12 mouse cellular contexts compared by ENCODE assay signal in the genomic region with DNA sequence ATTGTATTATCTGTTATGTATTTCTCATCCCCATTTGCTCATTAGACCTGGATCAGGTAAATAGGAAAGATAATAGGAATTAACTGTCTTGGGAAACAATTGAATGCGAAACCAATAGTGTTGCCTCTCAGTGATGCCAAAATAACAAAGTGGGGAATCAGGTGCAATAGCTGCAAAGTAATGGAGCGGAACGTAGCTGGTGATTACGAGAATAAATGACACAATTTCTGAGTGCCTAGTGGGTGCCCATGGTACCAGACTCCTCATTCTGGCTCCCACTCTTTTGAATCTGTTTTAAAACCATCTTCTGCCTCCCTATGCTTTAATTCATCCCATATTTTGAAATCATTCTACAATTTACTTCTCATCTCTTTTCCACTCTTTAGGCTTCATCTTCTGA.
"Had no signal": no experiment of that assay in that cellular context is flagged by ENCODE, and none has a peak within 500 bp of the region (broad histone marks: within the 10 kb centered on the region; RNA-seq: fewer than 3 reads in every experiment).

No protein-coding gene starts in this region.

- H3K4me1 ChIP-seq: liver, embryonic 13.5 days; stomach, embryonic 15.5 days had no signal

- H3K36me3 ChIP-seq: liver, embryonic 13.5 days; midbrain, embryonic 13.5 days; neural tube, embryonic 12.5 days; stomach, embryonic 15.5 days had no signal

- H3K9ac ChIP-seq: liver, embryonic 13.5 days; midbrain, embryonic 13.5 days; neural tube, embryonic 12.5 days; stomach, embryonic 15.5 days had no signal

- H3K4me3 ChIP-seq: liver, embryonic 13.5 days; midbrain, embryonic 13.5 days; neural tube, embryonic 12.5 days; stomach, embryonic 15.5 days had no signal

- H3K4me2 ChIP-seq: liver, embryonic 13.5 days; midbrain, embryonic 13.5 days; neural tube, embryonic 12.5 days; stomach, embryonic 15.5 days had no signal

- H3K9me3 ChIP-seq: liver, embryonic 13.5 days; midbrain, embryonic 13.5 days; neural tube, embryonic 12.5 days; stomach, embryonic 15.5 days had no signal

- DNase-seq: kidney, adult 2 months; kidney, postnatal 25 days; liver, embryonic 13.5 days; lung, adult 2 months; right cerebral cortex, postnatal 25 days; spleen, adult 18-20 months; thymus, postnatal 25 days had no signal

- H3K27ac ChIP-seq: kidney, postnatal 0 days; liver, embryonic 13.5 days; macrophage; neural tube, embryonic 12.5 days; stomach, embryonic 15.5 days had no signal

- H3K27me3 ChIP-seq: liver, embryonic 13.5 days; midbrain, embryonic 13.5 days; neural tube, embryonic 12.5 days; stomach, embryonic 15.5 days had no signal
